Mouse (Mus musculus): ENCODE measurements around the gene Hadha. TPM values are rescaled to one million over a fixed set of nuclear protein-coding genes. Genes with fewer than 3 reads are reported as not detected.

Gene Hadha
- total RNA-seq (2023; ENCODE audit: inconsistent age), result 112 to 114 TPM (median 113 TPM) in 4 replicates

DNA sequence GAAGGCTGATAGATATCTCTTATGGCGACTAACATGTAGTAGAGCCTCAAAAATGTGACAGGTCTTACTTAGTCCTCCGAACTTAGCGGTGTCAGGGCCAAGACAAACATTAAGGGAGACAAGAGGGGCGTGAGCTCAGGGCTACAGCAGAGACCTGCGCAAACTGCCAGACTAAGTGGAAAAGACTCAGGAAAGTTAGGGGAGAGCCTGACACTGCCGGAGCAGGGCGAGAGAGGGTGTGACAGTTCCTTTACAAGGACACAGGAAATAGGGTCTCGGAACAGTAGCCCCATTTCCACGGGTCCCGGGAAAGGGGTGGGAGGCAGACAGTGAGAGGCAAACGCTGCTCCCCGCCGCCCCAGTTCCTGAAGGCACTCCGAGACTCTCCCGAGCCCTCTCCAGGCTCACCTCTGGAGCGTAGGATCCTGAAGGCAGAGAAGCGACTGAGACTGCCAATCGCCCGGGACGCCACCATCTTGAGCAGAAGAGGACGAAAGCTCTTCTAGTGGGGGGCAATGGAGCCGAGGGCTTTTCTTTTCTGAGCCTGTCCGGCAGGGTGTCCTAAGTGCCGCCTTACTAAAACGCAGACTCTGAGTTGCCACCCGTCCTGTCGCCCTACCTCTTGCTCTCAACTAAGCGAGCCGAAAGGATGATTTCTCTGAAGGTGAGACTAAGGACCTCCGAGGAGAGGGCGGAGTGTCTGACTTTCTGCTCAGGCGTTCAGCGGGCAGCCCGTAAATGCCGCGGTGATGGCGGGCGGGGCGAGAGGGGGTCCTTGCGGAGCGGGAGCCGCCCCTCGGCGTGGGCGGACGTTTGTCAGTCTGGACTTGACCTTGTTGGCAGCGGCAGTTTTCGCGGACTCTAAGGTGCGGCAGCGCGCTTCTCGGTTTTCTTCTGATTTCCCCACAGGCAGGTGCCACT, at the start of gene Hadha, which contains the start of gene Hadhb:
Hadha (minus strand) TSS at position 689 of the 921 bp plus-strand sequence.
Hadhb (plus strand) TSS at position 775 of the 921 bp plus-strand sequence.

DNA sequence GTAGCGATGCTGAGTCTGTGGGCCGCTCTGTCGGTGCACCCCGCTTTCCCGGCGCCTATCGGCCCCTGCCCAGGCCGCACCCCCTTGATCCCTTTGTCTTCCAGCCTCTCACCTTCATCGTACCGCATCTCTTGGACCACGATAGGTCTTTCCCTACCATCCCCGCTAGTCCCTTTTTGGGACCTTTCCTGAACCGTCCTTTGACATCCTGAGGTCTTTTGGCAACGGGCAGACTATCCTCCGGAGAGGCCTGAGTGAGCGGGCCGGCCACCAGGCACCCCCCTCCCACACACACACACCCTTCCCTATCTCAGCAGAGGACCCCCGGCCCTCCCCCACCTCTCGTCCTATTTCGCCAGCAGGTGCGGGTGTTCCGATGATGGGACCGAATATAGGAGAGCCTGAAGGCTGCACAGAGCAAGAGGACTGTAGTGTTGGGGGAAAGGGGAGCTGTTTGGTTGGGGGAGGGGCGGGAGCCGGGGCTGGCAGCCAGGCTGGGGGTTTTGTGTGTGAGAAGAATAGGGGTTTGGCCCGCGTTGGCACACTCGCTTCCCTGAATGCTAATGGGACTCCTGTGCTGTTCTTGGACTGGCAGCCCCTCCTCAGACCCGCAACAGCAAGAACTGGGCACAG, 49.2 kb downstream of the Hadha start, which contains the start of gene 3110082J24Rik:
3110082J24Rik (minus strand) TSS at position 419 of the 633 bp plus-strand sequence.

DNA sequence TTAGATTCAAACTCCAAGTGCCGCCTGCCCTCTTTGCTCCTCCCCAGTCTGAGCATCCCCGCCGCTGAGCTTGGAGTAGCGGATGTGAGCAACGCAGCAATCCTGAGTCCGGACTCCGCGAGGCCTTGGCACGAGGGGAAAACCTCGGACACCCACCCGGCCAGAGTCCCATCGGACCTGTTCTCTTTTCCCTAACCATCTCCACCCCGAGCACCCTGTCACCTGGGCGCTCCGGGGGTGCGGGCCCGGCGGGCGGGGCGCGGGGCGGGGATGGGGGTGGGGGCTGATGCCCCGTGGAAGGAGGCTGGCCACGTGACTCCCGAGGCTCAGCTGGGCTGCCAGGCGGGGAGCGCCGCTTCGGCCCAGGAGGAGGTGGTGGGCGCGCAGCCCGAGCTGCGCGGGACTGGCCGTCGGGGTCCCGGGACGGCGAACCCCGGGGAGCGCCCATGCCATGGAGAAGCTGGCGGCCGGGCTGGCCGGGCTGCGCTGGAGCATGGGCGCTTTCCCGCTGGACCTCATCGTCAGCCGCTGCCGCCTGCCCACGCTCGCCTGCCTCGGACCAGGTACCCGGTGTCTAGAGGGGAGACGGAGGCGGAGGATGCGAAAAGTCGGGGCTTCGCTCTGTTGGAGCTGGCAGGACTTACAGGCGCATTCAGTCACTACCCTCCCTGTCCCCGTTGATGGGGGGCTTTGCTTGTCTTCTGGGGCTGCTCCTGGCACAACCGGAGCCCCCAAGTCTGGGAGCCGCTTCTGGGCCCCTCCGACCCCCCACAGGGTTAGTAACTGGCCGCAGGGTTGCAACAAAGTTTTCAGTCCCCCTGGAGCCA, 49.9 kb downstream of the Hadha start, which contains the start of gene Garem2:
Garem2 (plus strand) TSS at position 321 of the 827 bp plus-strand sequence.

DNA sequence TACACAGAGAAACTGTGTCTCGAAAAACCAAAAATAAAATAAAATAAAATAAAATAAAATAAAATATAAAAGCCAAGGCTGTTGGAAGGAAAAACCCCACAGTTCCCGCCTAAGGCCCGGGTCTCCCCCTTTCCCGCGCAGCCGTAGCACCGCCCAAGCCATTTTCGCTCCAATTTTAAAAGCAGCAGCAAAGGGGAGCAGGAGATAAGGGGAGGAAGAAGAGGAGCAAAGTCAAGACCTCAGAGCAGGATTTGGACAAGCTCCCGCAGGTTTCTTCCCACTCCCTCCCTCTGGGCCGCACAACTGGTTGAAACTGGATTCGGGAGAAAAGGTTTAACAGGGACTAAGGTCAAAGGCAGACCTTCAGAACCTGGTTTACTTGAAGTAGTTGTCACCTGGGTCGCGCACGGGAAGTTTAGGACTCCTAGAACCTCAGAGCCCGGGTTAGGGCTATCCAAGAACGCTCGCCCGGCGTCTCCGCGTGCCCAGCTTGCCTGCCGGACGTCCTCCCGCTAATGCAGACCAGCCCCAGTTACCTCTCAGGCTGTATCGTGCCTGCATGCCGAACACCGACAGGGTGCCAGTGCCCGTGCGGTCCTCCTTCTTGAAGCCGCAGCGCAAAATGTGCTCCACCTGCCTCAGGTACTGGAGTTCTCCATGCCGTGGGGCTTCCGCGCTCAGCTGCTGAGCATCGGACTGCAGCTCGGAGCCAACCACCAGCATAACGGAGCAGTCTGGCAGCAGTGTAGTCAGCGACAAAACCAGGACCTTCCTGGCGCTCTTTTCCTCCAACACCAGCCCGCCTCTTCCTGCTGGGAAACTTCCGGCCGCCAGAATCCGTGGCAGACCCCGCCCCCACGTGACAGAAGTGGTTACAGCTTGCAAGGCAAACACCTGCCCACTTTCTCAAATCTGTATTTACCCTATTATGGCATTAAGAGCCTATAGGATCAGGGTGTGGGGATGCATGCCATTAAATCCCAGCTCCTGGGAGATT, 81.8 kb downstream of the Hadha start, which contains the start of gene Tyms:
Tyms (minus strand) TSS at position 793 of the 997 bp plus-strand sequence.

Other genes with a start within 250 kb of the Hadha start
- gene Il6, start 142.0 kb downstream of the Hadha start, total RNA-seq (2023; ENCODE audit: inconsistent age), result not detected in 4 replicates
- 5.5 to 7.5 TPM (median 6.1 TPM) in 4 replicates for gene Tyms, start 81.5 kb downstream of the Hadha start, total RNA-seq (2023; ENCODE audit: inconsistent age)
- gene Garem2, start 50.0 kb downstream of the Hadha start, total RNA-seq (2023; ENCODE audit: inconsistent age), result not detected in 4 replicates
- not detected in 4 replicates for gene 3110082J24Rik, start 49.1 kb downstream of the Hadha start, total RNA-seq (2023; ENCODE audit: inconsistent age)
- gene Hadhb, start 86 bp upstream of the Hadha start, total RNA-seq (2023; ENCODE audit: inconsistent age), result 81.4 to 88.6 TPM (median 86.1 TPM) in 4 replicates
- gene Adgrf3, start 50.6 kb upstream of the Hadha start, total RNA-seq (2023; ENCODE audit: inconsistent age), result not detected in 4 replicates
- gene Selenoi, start 77.4 kb upstream of the Hadha start, total RNA-seq (2023; ENCODE audit: inconsistent age), result 12.8 to 22.1 TPM (median 20.1 TPM) in 4 replicates
- gene Drc1, start 126.2 kb upstream of the Hadha start, total RNA-seq (2023; ENCODE audit: inconsistent age), result not detected in 4 replicates

Data from B cell, adult (primary cell).